Mouse (Mus musculus): ENCODE measurements at regions not wholly inside any gene's neighbourhood (a gene's known extent, or its start where the extent isn't known, plus 50 kb on each side); places are given as distances from the start of the nearest gene placed in this dataset.

- DNase-seq (ENCODE audit: low read depth, low spot score): no peak
Observed at GRCm38 (mm10) chr6:143620583-143620982, 453.6 kb downstream of the Etnk1 start.

GRCm38 (mm10) chr6:143622161-143622560, 455.1 kb downstream of the Etnk1 start:
- no peak for DNase-seq (ENCODE audit: low read depth, low spot score)

GRCm38 (mm10) chr6:143624901-143625300, 457.9 kb downstream of the Etnk1 start:
- no peak for DNase-seq (ENCODE audit: low read depth, low spot score)

GRCm38 (mm10) chr6:143631581-143631980, 464.6 kb downstream of the Etnk1 start:
- DNase-seq (ENCODE audit: low read depth, low spot score): no peak

GRCm38 (mm10) chr6:143633710-143634109, 466.7 kb downstream of the Etnk1 start:
- no peak for DNase-seq (ENCODE audit: low read depth, low spot score)

DNA sequence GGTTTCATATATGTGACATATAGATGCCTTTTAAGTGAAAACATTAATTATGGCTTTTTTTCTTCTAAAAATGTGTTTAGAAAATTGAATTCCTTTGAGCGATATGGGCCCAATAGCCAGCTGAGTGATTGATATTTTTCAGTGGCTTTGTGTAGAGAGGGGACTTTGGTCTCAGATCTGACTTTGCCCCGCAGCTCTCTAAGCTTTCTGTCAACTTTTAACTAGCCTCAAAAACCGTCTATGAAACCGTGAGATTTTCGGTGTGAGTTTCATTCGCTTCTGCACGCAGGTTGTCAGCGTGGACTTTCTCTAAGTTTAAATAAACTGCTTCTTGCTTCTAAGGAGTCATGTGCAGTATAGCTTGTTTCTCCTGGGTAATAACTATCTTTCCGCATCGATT, 467.3 kb downstream of the Etnk1 start:
- no peak for DNase-seq (ENCODE audit: low read depth, low spot score)

DNA sequence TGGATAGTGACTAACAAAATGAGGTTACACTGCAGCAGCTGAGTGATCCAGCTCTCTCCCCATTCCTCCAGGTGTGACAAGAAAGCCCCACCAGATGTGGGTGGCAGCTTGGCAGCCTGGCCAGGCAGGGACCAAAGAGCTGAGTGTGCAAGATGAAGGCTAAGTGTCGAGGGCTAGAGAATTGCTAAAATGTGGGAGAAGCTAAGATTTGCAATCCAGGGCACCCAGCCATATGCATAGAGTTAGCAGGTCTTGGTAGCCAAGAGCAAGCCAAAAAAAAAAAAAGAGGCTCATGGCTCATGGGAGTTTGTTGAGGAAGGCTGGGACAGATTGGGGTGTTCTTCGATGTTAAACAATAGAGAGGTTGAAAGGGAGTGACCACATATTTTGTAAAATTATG, 468.0 kb downstream of the Etnk1 start:
- no peak for DNase-seq (ENCODE audit: low read depth, low spot score)

- no peak for DNase-seq (ENCODE audit: low read depth, low spot score)
Observed at GRCm38 (mm10) chr6:143640652-143641051, 473.6 kb downstream of the Etnk1 start.

GRCm38 (mm10) chr6:143642052-143642451, 475.0 kb downstream of the Etnk1 start:
- DNase-seq (ENCODE audit: low read depth, low spot score): no peak

- DNase-seq (ENCODE audit: low read depth, low spot score): no peak
Observed at GRCm38 (mm10) chr6:143645989-143646388, 479.0 kb downstream of the Etnk1 start.

- no peak for DNase-seq (ENCODE audit: low read depth, low spot score)
Observed at GRCm38 (mm10) chr6:143648501-143648900, 481.5 kb downstream of the Etnk1 start.

GRCm38 (mm10) chr6:143656576-143656975, 489.6 kb downstream of the Etnk1 start:
- DNase-seq (ENCODE audit: low read depth, low spot score): no peak

GRCm38 (mm10) chr6:143660837-143661236, 493.8 kb downstream of the Etnk1 start:
- DNase-seq (ENCODE audit: low read depth, low spot score): no peak

- no peak for DNase-seq (ENCODE audit: low read depth, low spot score)
Observed at GRCm38 (mm10) chr6:143663306-143663705, 496.3 kb downstream of the Etnk1 start.

DNA sequence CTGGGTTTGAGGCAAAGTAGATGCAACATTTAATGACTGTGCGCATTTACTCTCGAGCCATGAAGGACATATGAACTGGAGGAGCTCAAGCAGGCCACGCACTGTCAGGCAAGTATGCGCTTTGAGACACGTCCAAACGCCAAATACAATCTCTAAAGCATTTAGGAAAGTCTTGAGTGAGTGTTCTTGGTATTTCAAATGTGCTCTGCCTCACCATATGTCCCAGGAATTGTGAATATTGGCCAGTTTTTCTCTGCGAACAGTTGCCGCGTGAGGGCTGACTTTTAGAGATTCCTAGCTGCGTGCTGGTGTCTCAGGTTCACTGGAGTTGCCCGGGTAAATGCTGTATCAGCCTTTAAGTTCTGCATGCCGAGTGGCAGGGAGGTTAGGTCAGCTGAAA, 498.4 kb downstream of the Etnk1 start:
- no peak for DNase-seq (ENCODE audit: low read depth, low spot score)

DNA sequence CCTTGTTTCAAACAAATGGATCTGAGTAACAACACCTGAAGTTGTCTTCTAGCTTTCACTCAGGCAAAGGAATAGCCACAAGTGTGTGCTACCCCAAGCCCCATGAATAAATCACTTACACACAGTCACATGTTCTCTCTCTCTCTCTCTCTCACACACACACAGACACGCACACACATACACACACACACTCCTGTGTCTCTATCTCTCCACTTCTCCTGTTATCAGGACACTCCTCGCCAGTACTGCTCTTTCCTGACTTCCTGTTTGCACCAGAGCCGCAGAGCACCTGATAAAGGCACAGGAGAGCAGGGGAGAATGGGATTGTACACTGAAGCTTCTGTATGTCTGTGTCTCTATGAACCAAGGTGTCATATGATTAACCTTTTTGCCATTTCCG, 501.5 kb downstream of the Etnk1 start:
- no peak for DNase-seq (ENCODE audit: low read depth, low spot score)

DNA sequence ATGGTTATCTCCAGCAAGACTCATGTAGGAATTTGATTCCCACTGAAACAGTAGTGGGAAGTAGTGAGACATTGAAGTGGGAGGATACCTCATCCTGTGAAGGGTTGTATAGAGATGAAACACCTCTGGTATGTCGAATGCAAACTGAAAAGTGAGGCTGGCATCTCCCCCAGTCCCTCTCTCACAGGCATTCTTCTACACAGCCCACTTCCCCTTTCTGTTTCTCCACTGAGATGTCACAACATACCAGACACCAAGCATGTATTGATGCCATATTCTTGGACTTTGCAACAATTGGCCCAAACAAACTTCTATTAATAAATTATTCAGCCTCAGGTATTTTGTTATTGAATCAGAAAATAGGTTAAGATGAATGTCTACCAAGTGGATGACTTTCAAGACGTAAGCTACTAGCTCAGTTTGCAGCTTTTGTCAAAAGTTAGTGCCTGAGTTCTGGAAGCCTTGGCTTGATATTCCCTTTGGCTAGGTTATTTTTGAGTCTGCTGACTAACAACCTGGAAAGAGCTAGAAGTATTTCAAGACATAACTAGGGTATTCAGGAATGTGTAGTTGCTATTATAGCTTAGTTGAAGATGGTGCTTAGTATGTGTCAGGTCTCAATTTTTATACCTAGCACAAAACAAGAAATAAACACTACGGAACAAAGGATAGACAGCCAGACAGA, 502.6 kb downstream of the Etnk1 start:
- no peak for DNase-seq (ENCODE audit: low read depth, low spot score)

DNA sequence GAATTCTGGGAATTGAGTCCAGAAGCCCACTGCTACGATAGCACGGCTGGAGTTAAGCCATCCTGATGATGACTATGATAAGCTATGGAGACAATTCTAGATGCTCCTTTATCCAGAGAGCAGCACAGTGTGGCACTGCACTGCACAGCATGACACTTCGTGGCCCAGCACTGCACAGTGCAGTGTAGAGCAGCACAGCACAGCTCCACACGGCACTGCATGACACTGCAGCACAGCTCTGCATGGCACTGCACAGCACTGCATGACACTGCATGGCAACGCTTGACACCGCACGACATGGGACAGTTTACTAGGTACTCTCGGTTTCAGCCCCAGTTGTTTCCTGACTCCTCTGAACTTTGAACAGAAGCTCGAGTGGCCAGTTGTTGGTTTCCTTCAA, 523.1 kb downstream of the Etnk1 start:
- DNase-seq (ENCODE audit: low read depth, low spot score): no peak

DNA sequence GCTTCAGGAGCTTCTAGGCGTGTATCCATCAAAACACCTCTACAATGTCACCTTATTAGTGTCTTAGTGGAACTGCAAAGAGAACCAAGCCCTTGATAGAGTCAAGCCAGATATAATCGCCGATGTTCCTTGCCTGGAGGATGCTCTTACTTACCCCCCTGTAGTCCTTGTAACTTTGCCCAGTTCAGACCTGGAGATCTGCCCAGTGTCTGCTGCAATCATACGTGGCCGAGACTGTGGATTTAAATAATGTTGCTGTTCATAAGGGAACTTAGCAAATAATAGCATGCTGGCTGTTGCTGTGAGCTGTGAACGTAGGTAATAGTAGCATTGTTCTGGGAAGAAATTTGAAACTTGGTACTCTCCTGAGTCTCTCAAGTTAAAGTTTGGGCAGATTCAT, 523.8 kb downstream of the Etnk1 start:
- DNase-seq (ENCODE audit: low read depth, low spot score): no peak

GRCm38 (mm10) chr6:143697997-143698396, 531.0 kb downstream of the Etnk1 start:
- DNase-seq (ENCODE audit: low read depth, low spot score): no peak

DNA sequence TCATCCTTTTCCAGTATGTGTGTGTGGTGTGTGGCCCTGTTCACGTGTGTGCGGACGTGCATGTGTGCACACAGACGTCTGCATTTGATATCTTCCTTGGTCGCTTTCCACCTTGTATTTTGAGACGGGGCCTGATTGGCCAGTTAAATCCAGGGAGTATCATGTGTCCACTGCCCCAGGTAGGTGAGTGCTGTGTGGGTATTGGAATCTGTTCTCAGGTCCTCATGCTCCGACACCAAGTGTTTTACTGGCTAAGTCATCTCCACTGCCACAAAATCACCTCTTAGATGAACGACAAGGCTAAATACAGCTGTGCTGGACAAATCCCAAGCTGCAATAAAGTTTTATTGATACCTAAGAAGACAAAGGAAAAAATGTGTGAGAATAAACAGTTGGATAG, 537.0 kb downstream of the Etnk1 start:
- DNase-seq (ENCODE audit: low read depth, low spot score): no peak

DNA sequence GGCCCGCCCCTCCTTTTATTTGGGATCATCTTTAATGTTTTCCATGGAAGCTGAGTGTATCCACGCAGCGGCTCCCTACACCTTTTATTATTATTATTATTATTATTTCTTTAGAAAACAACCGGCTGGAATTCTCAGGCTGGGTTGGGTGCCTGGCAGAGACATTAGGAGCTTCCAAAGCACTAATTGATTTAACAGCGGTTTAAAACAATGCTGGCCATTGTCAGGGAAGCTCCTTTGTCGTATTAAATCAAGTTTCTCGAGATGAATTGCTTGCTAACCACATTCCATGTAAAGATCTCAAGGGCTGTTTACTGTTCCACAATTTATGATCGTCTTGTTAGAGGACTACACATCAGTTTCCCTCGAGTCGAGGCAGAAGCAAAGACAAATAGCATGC, 539.4 kb downstream of the Etnk1 start:
- no peak for DNase-seq (ENCODE audit: low read depth, low spot score)

- DNase-seq (ENCODE audit: low read depth, low spot score): no peak
Observed at GRCm38 (mm10) chr6:143714461-143714860, 547.4 kb downstream of the Etnk1 start.

GRCm38 (mm10) chr6:143750074-143750473, 583.1 kb downstream of the Etnk1 start:
- DNase-seq (ENCODE audit: low read depth, low spot score): no peak
